Mouse (Mus musculus) layer of hippocampus, adult 8-10 months (tissue): ENCODE data around the gene Elavl3. TPM values are rescaled to one million over a fixed set of nuclear protein-coding genes. Genes with fewer than 3 reads are reported as not detected.
A peak's percentile ranks its signal among the peaks of the same experiment; 100 is the strongest.
"Not testable (repeated sequence)": the region's sequence is repeated elsewhere in the genome, so short reads cannot be mapped to it uniquely, and the experiment has no call there.

Source experiments
- DNase-seq, 2 experiments: peaks; one replicate each; pipeline ENCODE4 v3.0.0; 2022; ENCODE audit warnings: low spot score in 2 of 2
- total RNA-seq, 4 experiments: library from RNA; stranded (reverse); gene quantifications; 2 replicates each; pipeline ENCODE4 v1.2.4; 2022

The Elavl3 gene
- 100 to 1,000 TPM; 126 to 166 (median 145) TPM for total RNA-seq

GRCm38 (mm10) chr9:22051958-22052254, at the start of gene Elavl3:
Elavl3 (minus strand) TSS chr9:22052023.
- DNase-seq = peak; percentile 77 to 78

GRCm38 (mm10) chr9:22099922-22100321, 48.1 kb upstream of the Elavl3 start:
- DNase-seq = no peak

GRCm38 (mm10) chr9:22098993-22099696, 47.3 kb upstream of the Elavl3 start, which contains the start of gene Cnn1:
Cnn1 (plus strand) TSS chr9:22099216.
- no peak for DNase-seq

GRCm38 (mm10) chr9:22095854-22096307, 44.1 kb upstream of the Elavl3 start:
- DNase-seq = peak in 1 of 2 experiments; percentile 59

GRCm38 (mm10) chr9:22092746-22093145, 40.9 kb upstream of the Elavl3 start:
- no peak for DNase-seq

- DNase-seq = no peak
Measured at GRCm38 (mm10) chr9:22089986-22090385, 38.2 kb upstream of the Elavl3 start.

GRCm38 (mm10) chr9:22089281-22089680, 37.5 kb upstream of the Elavl3 start:
- no peak for DNase-seq

- DNase-seq = no peak
Measured at GRCm38 (mm10) chr9:22087034-22087618, 35.3 kb upstream of the Elavl3 start.

- DNase-seq = no peak
Measured at GRCm38 (mm10) chr9:22086012-22086411, 34.2 kb upstream of the Elavl3 start.

- peak; percentile 95 to 96 for DNase-seq
Measured at GRCm38 (mm10) chr9:22085022-22085834, 33.4 kb upstream of the Elavl3 start, which contains the start of gene Ecsit. Ecsit (minus strand) TSS chr9:22085438.

- DNase-seq = no peak
Measured at GRCm38 (mm10) chr9:22084667-22085021, 32.8 kb upstream of the Elavl3 start.

- DNase-seq = no peak
Measured at GRCm38 (mm10) chr9:22076223-22076622, 24.4 kb upstream of the Elavl3 start.

- not testable (repeated sequence) for DNase-seq
Measured at GRCm38 (mm10) chr9:22075778-22076177, 24.0 kb upstream of the Elavl3 start.

GRCm38 (mm10) chr9:22072276-22072675, 20.5 kb upstream of the Elavl3 start:
- DNase-seq = no peak

GRCm38 (mm10) chr9:22070791-22071573, 19.2 kb upstream of the Elavl3 start, which contains the start of the genes Gm49318 and Zfp653:
Gm49318 (minus strand) TSS chr9:22071259.
Zfp653 (minus strand) TSS chr9:22071376.
- DNase-seq = peak; percentile 96 to 97

GRCm38 (mm10) chr9:22069881-22070553, 18.2 kb upstream of the Elavl3 start:
- DNase-seq = no peak

GRCm38 (mm10) chr9:22067195-22067594, 15.4 kb upstream of the Elavl3 start:
- no peak for DNase-seq

- DNase-seq = no peak
Measured at GRCm38 (mm10) chr9:22066433-22066832, 14.6 kb upstream of the Elavl3 start.

GRCm38 (mm10) chr9:22065642-22066041, 13.8 kb upstream of the Elavl3 start:
- DNase-seq = no peak

GRCm38 (mm10) chr9:22064341-22064740, 12.5 kb upstream of the Elavl3 start:
- peak in 1 of 2 experiments; percentile 55 for DNase-seq

- DNase-seq = peak in 1 of 2 experiments; percentile 77
Measured at GRCm38 (mm10) chr9:22061339-22061738, 9.5 kb upstream of the Elavl3 start.
